Mouse (Mus musculus): ENCODE results near the gene Btk. TPM values are rescaled to one million over a fixed set of nuclear protein-coding genes. Genes with fewer than 3 reads are reported as not detected.

Gene Btk
- total and polyA plus RNA-seq, 3 experiments = 16.2 to 53.4 (median 38.1) TPM

- Histone ChIP-seq H3K4me3 (replicated peaks in 1 of 3; ENCODE audit: low read depth in 2 of 3, low read length in 2 of 3, poor library complexity in 1 of 3) (no peak overlapping the region), H3K9me3 (replicated peaks; ENCODE audit: low read length) (no peaks in the 10 kb centered on the region), H3K9ac (ENCODE audit: insufficient read depth, low read depth) (no peak overlapping the region), H3K79me2 (replicated peaks; ENCODE audit: control insufficient read depth, extremely low read depth, insufficient read depth, poor library complexity, severe bottlenecking) (no peaks in the 10 kb centered on the region), H3K27me3 (replicated peaks) (no peaks in the 10 kb centered on the region), H3K36me3 (replicated peaks in 1 of 2; ENCODE audit: control insufficient read depth in 1 of 2, insufficient read depth in 1 of 2, low read length in 1 of 2) (peaks cover 43 to 70% of the 10 kb centered on the region in 2 experiments), H3K4me2 (ENCODE audit: insufficient read depth, low read depth, poor library complexity, severe bottlenecking) (no peak overlapping the region), H3K4me1 (ENCODE audit: control insufficient read depth in 1 of 2, insufficient read depth in 2 of 2) (no peaks in the 10 kb centered on the region), H3K27ac (ENCODE audit: insufficient read depth, low read depth) (no peak overlapping the region)
- peak; percentile 53 for DNase-seq (ENCODE audit: extremely low read depth)
- in situ Hi-C loops (cut with MboI; ENCODE audit: low pct_ligation_motif_present, low pct_unique_long_range_greater_than_20kb, low sequenced_read_pairs) = no loop called here
- dilution Hi-C loops (cut with MboI; ENCODE audit: extremely low pct_ligation_motif_present, extremely low pct_unique_long_range_greater_than_20kb, low sequenced_read_pairs) = no loop called here
- TF ChIP-seq RAD21 (IDR thresholded peaks at IDR 0.05; ENCODE audit: low read depth, low read length) = peak; percentile 52
- peak; percentile 37; the same call in 1 of the 2 replicates for TF ChIP-seq SMC3 (IDR thresholded peaks at IDR 0.05; ENCODE audit: low read depth, low read length)
- TF ChIP-seq RCOR1 (conservative IDR thresholded peaks at IDR 0.05; ENCODE audit: low read depth, low read length) = no peak
- peak; percentile 49 to 60 for TF ChIP-seq CTCF (conservative IDR thresholded peaks at IDR 0.05 in 1 of 2, IDR thresholded peaks at IDR 0.05 in 1 of 2; ENCODE audit: low read depth in 2 of 2, low read length in 2 of 2)
Observed at GRCm38 (mm10) chrX:134550903-134551302, 32.5 kb downstream of the Btk start.

GRCm38 (mm10) chrX:134547330-134547729, 36.0 kb downstream of the Btk start:
- peaks cover 1 to 3% of the 10 kb centered on the region in 2 experiments; a peak in 2 of 4 replicates for H3K4me1 ChIP-seq (ENCODE audit: control insufficient read depth in 1 of 2, insufficient read depth in 2 of 2)
- H3K27me3 ChIP-seq (replicated peaks) = no peaks in the 10 kb centered on the region
- no peaks in the 10 kb centered on the region for H3K79me2 ChIP-seq (replicated peaks; ENCODE audit: control insufficient read depth, extremely low read depth, insufficient read depth, poor library complexity, severe bottlenecking)
- DNase-seq (ENCODE audit: extremely low read depth) = no peak
- no peak overlapping the region for H3K9ac ChIP-seq (ENCODE audit: insufficient read depth, low read depth)
- TF ChIP-seq ELF1 (IDR thresholded peaks at IDR 0.05; ENCODE audit: low read depth, low read length) (no peak), MAFK (IDR thresholded peaks at IDR 0.05; ENCODE audit: insufficient replicate concordance, low read length) (no peak)
- dilution Hi-C loops (cut with MboI; ENCODE audit: extremely low pct_ligation_motif_present, extremely low pct_unique_long_range_greater_than_20kb, low sequenced_read_pairs) (no loop called here), in situ Hi-C loops (cut with MboI; ENCODE audit: low pct_ligation_motif_present, low pct_unique_long_range_greater_than_20kb, low sequenced_read_pairs) (no loop called here)
- no peak overlapping the region for H3K4me3 ChIP-seq (replicated peaks in 1 of 3; ENCODE audit: low read depth in 2 of 3, low read length in 2 of 3, poor library complexity in 1 of 3)
- H3K36me3 ChIP-seq (replicated peaks in 1 of 2; ENCODE audit: control insufficient read depth in 1 of 2, insufficient read depth in 1 of 2, low read length in 1 of 2) = peaks cover 38 to 69% of the 10 kb centered on the region in 2 experiments
- no peaks in the 10 kb centered on the region for H3K9me3 ChIP-seq (replicated peaks; ENCODE audit: low read length)
- no peak overlapping the region for H3K4me2 ChIP-seq (ENCODE audit: insufficient read depth, low read depth, poor library complexity, severe bottlenecking)
- no peak overlapping the region for H3K27ac ChIP-seq (ENCODE audit: insufficient read depth, low read depth)

DNA sequence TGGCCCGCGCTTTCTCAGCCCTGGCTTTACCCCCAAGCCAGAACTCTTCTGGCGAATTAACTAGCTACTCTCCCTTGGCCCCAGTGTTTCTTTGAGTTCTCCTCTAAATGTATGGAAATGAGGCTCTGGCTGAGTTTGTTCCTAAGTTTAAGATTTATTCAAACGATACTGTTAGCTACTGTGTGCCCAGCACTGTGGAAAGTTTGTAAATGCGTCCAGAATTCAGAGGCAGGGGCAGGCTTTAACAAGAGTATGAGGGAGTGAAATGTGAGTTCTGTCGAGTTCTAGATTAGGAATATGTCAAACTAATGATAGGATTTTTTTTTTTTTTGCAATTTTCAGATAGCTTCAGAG, 41.4 kb downstream of the Btk start:
- TF ChIP-seq ZMIZ1 (IDR thresholded peaks at IDR 0.05; ENCODE audit: low read depth, low read length) = no peak; the same call in 1 of the 2 replicates
- TF ChIP-seq E2F4 (IDR thresholded peaks at IDR 0.05; ENCODE audit: insufficient replicate concordance, low read depth, low read length) = 0 out of 2 replicates have a peak, but pooled peaks have one; percentile 0
- no peak for TF ChIP-seq USF1 (IDR thresholded peaks at IDR 0.05; ENCODE audit: low read depth, low read length)
- TF ChIP-seq PAX5 (IDR thresholded peaks at IDR 0.05; ENCODE audit: low read length) = no peak
- no peak for TF ChIP-seq JUN (IDR thresholded peaks at IDR 0.05; ENCODE audit: insufficient read depth, low read depth, low read length)
- no peak for TF ChIP-seq NRF1 (IDR thresholded peaks at IDR 0.05; ENCODE audit: low read depth, low read length)
- no peak for TF ChIP-seq IRF4 (IDR thresholded peaks at IDR 0.05; ENCODE audit: low read depth, low read length)
- no peak for TF ChIP-seq POLR2A (IDR thresholded peaks at IDR 0.05; ENCODE audit: low read depth, low read length)
- in situ Hi-C loops (cut with MboI; ENCODE audit: low pct_ligation_motif_present, low pct_unique_long_range_greater_than_20kb, low sequenced_read_pairs) (no loop called here), dilution Hi-C loops (cut with MboI; ENCODE audit: extremely low pct_ligation_motif_present, extremely low pct_unique_long_range_greater_than_20kb, low sequenced_read_pairs) (no loop called here)
- no peaks in the 10 kb centered on the region for H3K27me3 ChIP-seq (replicated peaks)
- H3K9me3 ChIP-seq (replicated peaks; ENCODE audit: low read length) = no peaks in the 10 kb centered on the region
- H3K79me2 ChIP-seq (replicated peaks; ENCODE audit: control insufficient read depth, extremely low read depth, insufficient read depth, poor library complexity, severe bottlenecking) = peaks cover 27% of the 10 kb centered on the region
- H3K4me2 ChIP-seq (ENCODE audit: insufficient read depth, low read depth, poor library complexity, severe bottlenecking) = peak overlapping the region; percentile 61
- no peak for DNase-seq (ENCODE audit: extremely low read depth)
- peak overlapping the region; percentile 35 to 54 (median 41) for H3K4me3 ChIP-seq (replicated peaks in 1 of 3; ENCODE audit: low read depth in 2 of 3, low read length in 2 of 3, poor library complexity in 1 of 3)
- peaks cover 11 to 36% of the 10 kb centered on the region in 2 experiments for H3K36me3 ChIP-seq (replicated peaks in 1 of 2; ENCODE audit: control insufficient read depth in 1 of 2, insufficient read depth in 1 of 2, low read length in 1 of 2)
- peaks cover 3 to 4% of the 10 kb centered on the region in 2 experiments; a peak in 2 of 4 replicates for H3K4me1 ChIP-seq (ENCODE audit: control insufficient read depth in 1 of 2, insufficient read depth in 2 of 2)
- H3K27ac ChIP-seq (ENCODE audit: insufficient read depth, low read depth) = no peak overlapping the region
- H3K9ac ChIP-seq (ENCODE audit: insufficient read depth, low read depth) = peak overlapping the region; percentile 91; the same call in 1 of the 2 replicates
